Mouse (Mus musculus) megakaryocyte, embryonic 14.5 days (primary cell): ENCODE measurements around the gene Tnnt2.

Experiments
- FLI1 ChIP-seq: IDR thresholded peaks from 2 replicates; pipeline ENCODE4 v1.6.1; 2012; ENCODE audit warnings: low read length, inconsistent platforms, mixed read lengths
- GATA1 ChIP-seq: IDR thresholded peaks from 3 replicates; pipeline ENCODE4 v1.6.1; 2012; ENCODE audit warnings: mixed read lengths, low read length, inconsistent platforms, borderline replicate concordance

- TF ChIP-seq GATA1: no peak
- no peak for TF ChIP-seq FLI1
Measured at GRCm38 (mm10) chr1:135861091-135861490, 24.9 kb downstream of the Tnnt2 start.
